Mouse (Mus musculus) lung, postnatal 14 days (tissue): Measurements from ENCODE around the gene AI593442.

ENCODE experiments used
- DNase-seq: peaks from one replicate; pipeline ENCODE4 v3.0.0; 2021

AI593442 gene

GRCm38 (mm10) chr9:52679362-52679947 is at the start of gene AI593442:
TSS of gene AI593442 (minus strand) at chr9:52679780.
- no peak for DNase-seq

GRCm38 (mm10) chr9:52728806-52729205 is 49.2 kb upstream of the AI593442 start:
- no peak for DNase-seq

- no peak for DNase-seq
Observed at GRCm38 (mm10) chr9:52722626-52723025, 43.0 kb upstream of the AI593442 start.

GRCm38 (mm10) chr9:52719562-52719961 is 40.0 kb upstream of the AI593442 start:
- DNase-seq: no peak

- no peak for DNase-seq
Observed at GRCm38 (mm10) chr9:52680036-52680435, 456 bp upstream of the AI593442 start.

GRCm38 (mm10) chr9:52678839-52679215 is 753 bp downstream of the AI593442 start:
- no peak for DNase-seq

- no peak for DNase-seq
Observed at GRCm38 (mm10) chr9:52678179-52678838, 1.3 kb downstream of the AI593442 start.

GRCm38 (mm10) chr9:52676587-52676986 is 3.0 kb downstream of the AI593442 start:
- DNase-seq: peak; percentile 41

GRCm38 (mm10) chr9:52675937-52676336 is 3.6 kb downstream of the AI593442 start:
- no peak for DNase-seq

GRCm38 (mm10) chr9:52661422-52661821 is 18.2 kb downstream of the AI593442 start:
- DNase-seq: no peak

- DNase-seq: no peak
Observed at GRCm38 (mm10) chr9:52650341-52650951, 29.1 kb downstream of the AI593442 start.

- DNase-seq: no peak
Observed at GRCm38 (mm10) chr9:52645312-52645711, 34.3 kb downstream of the AI593442 start.

GRCm38 (mm10) chr9:52644626-52645025 is 35.0 kb downstream of the AI593442 start:
- DNase-seq: no peak

- DNase-seq: no peak
Observed at GRCm38 (mm10) chr9:52644156-52644555, 35.4 kb downstream of the AI593442 start.

- DNase-seq: no peak
Observed at GRCm38 (mm10) chr9:52635991-52636390, 43.6 kb downstream of the AI593442 start.

GRCm38 (mm10) chr9:52623926-52624325 is 55.7 kb downstream of the AI593442 start:
- DNase-seq: no peak
